Mouse (Mus musculus): ENCODE results near the gene Tcf7l2. TPM values are rescaled to one million over a fixed set of nuclear protein-coding genes. Genes with fewer than 3 reads are reported as not detected.

The Tcf7l2 gene
- total RNA-seq, 1 experiment, result 3.0 TPM

DNA sequence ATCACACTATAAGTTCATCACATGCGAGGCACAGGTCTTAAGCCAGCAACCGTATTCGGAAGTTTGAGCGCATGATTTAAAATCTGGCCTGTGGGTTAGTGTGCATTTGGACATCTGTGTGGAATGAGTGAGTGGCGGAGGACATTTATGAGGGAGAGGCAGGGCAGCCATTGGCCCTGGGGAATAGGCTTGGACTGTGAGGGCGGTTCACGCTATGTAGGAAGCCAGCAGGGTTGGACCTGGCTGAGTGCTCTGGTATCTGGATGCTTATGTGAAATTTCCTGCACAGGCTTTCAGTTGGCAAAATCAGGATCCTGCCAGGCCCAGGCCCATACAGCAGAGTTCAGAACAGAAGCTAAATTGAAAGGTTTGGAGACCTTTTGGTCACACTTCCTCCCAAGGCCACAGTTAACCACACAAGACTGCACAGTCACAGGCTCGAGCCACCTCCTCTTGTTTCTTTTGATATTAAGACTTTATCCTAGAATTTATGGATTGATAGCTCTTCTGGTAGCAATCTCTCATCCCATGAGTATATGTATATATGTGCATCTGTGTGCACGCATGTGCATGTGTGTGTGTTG is 89.4 kb downstream of the Tcf7l2 start:
- Histone ChIP-seq H3K4me1 (ENCODE audit: control insufficient read depth in 2 of 2, insufficient read depth in 2 of 2, low read length in 2 of 2, poor library complexity in 1 of 2) (no peaks in the 10 kb centered on the region), H3K27ac (ENCODE audit: insufficient read depth, low read depth, low read length, poor library complexity, severe bottlenecking) (no peak overlapping the region), H3K9ac (ENCODE audit: insufficient read depth, low read depth, low read length, poor library complexity, severe bottlenecking) (no peak overlapping the region)

DNA sequence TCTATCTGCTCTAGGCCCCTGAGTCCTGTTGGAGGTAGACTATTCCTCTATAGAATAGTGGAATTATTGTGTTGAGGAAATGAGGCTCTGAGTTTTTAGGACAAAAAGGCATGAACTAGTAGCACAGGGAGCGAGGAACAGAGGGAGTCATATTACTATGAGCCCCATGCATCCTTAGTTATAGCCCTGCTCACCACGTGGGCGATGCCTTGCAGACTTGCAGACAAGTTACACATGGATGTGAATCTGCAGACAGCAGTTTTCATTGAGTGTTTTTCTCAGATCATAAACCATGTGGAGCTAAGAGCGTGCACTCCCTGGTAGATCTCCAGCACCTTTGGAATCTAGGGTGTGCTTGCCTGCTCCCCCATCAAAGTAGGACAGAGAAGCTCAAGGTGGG is 90.5 kb downstream of the Tcf7l2 start:
- Histone ChIP-seq H3K27ac (ENCODE audit: insufficient read depth, low read depth, low read length, poor library complexity, severe bottlenecking) (no peak overlapping the region), H3K36me3 (ENCODE audit: control insufficient read depth, insufficient read depth, low read length, poor library complexity, severe bottlenecking) (no peaks in the 10 kb centered on the region), H3K4me3 (ENCODE audit: insufficient read depth in 1 of 2, low read depth in 1 of 2, low read length in 2 of 2, poor library complexity in 1 of 2, severe bottlenecking in 1 of 2) (no peak overlapping the region), H3K9ac (ENCODE audit: insufficient read depth, low read depth, low read length, poor library complexity, severe bottlenecking) (no peak overlapping the region), H3K9me3 (ENCODE audit: control insufficient read depth, insufficient read depth, low read depth, low read length) (no peaks in the 10 kb centered on the region), H3K4me1 (ENCODE audit: control insufficient read depth in 2 of 2, insufficient read depth in 2 of 2, low read length in 2 of 2, poor library complexity in 1 of 2) (no peaks in the 10 kb centered on the region)
- no peak for DNase-seq (ENCODE audit: low read depth, low spot score)
- in situ Hi-C loops (cut with MboI; ENCODE audit: low sequenced_read_pairs in 2 of 2, unreplicated experiment in 2 of 2), result no loop called here
- TF ChIP-seq ZC3H11A (IDR thresholded peaks at IDR 0.05; ENCODE audit: borderline replicate concordance, low read depth, low read length) (no peak), HCFC1 (IDR thresholded peaks at IDR 0.05; ENCODE audit: borderline replicate concordance, insufficient read depth, low read length) (no peak), MAFK (IDR thresholded peaks at IDR 0.05; ENCODE audit: insufficient read depth, low read depth, low read length) (no peak), ZNF384 (IDR thresholded peaks at IDR 0.05; ENCODE audit: low read depth, low read length) (no peak), CHD2 (IDR thresholded peaks at IDR 0.05; ENCODE audit: low read depth, low read length) (no peak)

More for the DNA sequence above, 89.4 kb downstream of the Tcf7l2 start:
- no peak for DNase-seq (ENCODE audit: low read depth, low spot score)
- no peaks in the 10 kb centered on the region for H3K36me3 ChIP-seq (ENCODE audit: control insufficient read depth, insufficient read depth, low read length, poor library complexity, severe bottlenecking)
- in situ Hi-C loops (cut with MboI; ENCODE audit: low sequenced_read_pairs in 2 of 2, unreplicated experiment in 2 of 2), result no loop called here
- TF ChIP-seq ZC3H11A (IDR thresholded peaks at IDR 0.05; ENCODE audit: borderline replicate concordance, low read depth, low read length) (no peak), HCFC1 (IDR thresholded peaks at IDR 0.05; ENCODE audit: borderline replicate concordance, insufficient read depth, low read length) (no peak), CHD2 (IDR thresholded peaks at IDR 0.05; ENCODE audit: low read depth, low read length) (no peak), MAFK (IDR thresholded peaks at IDR 0.05; ENCODE audit: insufficient read depth, low read depth, low read length) (no peak), ZNF384 (IDR thresholded peaks at IDR 0.05; ENCODE audit: low read depth, low read length) (no peak)
- no peak overlapping the region for H3K4me3 ChIP-seq (ENCODE audit: insufficient read depth in 1 of 2, low read depth in 1 of 2, low read length in 2 of 2, poor library complexity in 1 of 2, severe bottlenecking in 1 of 2)
- H3K9me3 ChIP-seq (ENCODE audit: control insufficient read depth, insufficient read depth, low read depth, low read length), result no peaks in the 10 kb centered on the region

DNA sequence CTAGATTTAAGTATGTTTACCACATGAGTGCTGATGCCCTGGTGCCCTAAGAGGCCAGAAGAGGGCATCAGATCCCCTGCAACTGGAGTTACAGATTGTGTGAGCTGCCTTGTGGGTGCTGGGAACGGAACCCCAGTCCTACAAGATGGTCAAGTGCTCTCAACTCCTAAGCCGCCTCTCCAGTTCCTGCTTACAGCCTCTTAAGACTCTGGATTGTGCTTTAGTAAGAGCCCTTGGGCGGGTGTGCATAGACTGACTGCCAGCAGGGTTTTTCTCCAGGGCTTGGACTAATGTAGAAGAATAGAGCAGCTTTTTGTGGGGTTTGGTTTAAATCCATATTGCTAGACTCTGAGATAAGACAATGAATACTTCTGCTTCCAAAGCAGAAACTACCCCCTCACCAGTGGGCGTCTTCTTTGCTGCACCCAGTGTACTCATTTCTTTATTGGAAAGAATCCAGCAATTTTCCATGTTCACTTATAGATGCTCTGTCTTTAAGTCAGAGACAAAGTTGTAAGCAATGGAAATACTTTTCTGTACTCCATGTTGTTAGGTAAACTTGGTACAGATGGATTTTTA is 92.3 kb downstream of the Tcf7l2 start:
- TF ChIP-seq HCFC1 (IDR thresholded peaks at IDR 0.05; ENCODE audit: borderline replicate concordance, insufficient read depth, low read length), result no peak
- no peak for TF ChIP-seq ZC3H11A (IDR thresholded peaks at IDR 0.05; ENCODE audit: borderline replicate concordance, low read depth, low read length)
- no peak for TF ChIP-seq MAFK (IDR thresholded peaks at IDR 0.05; ENCODE audit: insufficient read depth, low read depth, low read length)
- TF ChIP-seq CHD2 (IDR thresholded peaks at IDR 0.05; ENCODE audit: low read depth, low read length), result no peak
- Histone ChIP-seq H3K4me3 (ENCODE audit: insufficient read depth in 1 of 2, low read depth in 1 of 2, low read length in 2 of 2, poor library complexity in 1 of 2, severe bottlenecking in 1 of 2) (no peak overlapping the region), H3K27ac (ENCODE audit: insufficient read depth, low read depth, low read length, poor library complexity, severe bottlenecking) (no peak overlapping the region), H3K4me1 (ENCODE audit: control insufficient read depth in 2 of 2, insufficient read depth in 2 of 2, low read length in 2 of 2, poor library complexity in 1 of 2) (peaks cover 0 to 5% of the 10 kb centered on the region in 2 experiments; a peak in 1 of 4 replicates), H3K36me3 (ENCODE audit: control insufficient read depth, insufficient read depth, low read length, poor library complexity, severe bottlenecking) (no peaks in the 10 kb centered on the region), H3K9ac (ENCODE audit: insufficient read depth, low read depth, low read length, poor library complexity, severe bottlenecking) (no peak overlapping the region), H3K9me3 (ENCODE audit: control insufficient read depth, insufficient read depth, low read depth, low read length) (no peaks in the 10 kb centered on the region)
- in situ Hi-C loops (cut with MboI; ENCODE audit: low sequenced_read_pairs in 2 of 2, unreplicated experiment in 2 of 2), result no loop called here
- no peak for DNase-seq (ENCODE audit: low read depth, low spot score)

DNA sequence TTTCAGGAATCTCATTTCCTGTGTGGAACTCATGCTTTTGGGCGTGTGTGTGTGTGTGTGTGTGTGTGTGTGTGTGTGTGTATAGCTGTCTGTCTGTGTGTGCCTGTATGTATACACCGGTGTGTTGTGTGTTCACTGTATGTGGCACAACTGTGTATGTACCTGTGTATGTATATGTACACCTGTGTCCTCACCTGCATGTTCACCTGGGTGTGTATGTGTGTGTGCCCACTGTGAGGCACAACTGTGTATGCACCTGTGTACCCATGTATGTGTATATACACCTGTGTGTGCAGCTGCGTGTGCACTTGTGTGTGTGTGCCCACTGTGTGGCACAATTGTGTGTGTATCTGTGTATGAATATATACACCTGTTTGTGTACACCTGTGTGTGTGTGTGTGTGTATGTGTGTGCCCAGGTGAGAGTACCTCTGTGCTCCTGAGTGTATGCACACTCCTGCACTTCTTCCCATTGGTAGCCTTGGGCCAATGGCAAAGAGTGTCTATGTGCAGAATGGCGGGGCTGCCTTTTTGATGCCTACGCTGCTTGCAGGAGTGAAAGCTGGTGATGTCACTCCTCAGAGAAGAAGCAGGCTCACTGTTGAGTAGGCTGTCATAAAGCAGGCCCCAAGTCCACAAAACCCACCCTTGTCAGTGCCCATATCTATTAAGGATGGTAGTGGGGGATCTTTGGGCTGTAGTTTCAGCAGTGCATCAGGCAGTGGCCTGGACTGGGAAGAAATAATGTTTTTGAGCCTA is 95.5 kb downstream of the Tcf7l2 start:
- Histone ChIP-seq H3K9me3 (ENCODE audit: control insufficient read depth, insufficient read depth, low read depth, low read length) (no peaks in the 10 kb centered on the region), H3K4me1 (ENCODE audit: control insufficient read depth in 2 of 2, insufficient read depth in 2 of 2, low read length in 2 of 2, poor library complexity in 1 of 2) (peaks cover 0 to 9% of the 10 kb centered on the region in 2 experiments; a peak in 1 of 4 replicates), H3K4me3 (ENCODE audit: insufficient read depth in 1 of 2, low read depth in 1 of 2, low read length in 2 of 2, poor library complexity in 1 of 2, severe bottlenecking in 1 of 2) (no peak overlapping the region), H3K36me3 (ENCODE audit: control insufficient read depth, insufficient read depth, low read length, poor library complexity, severe bottlenecking) (no peaks in the 10 kb centered on the region), H3K27ac (ENCODE audit: insufficient read depth, low read depth, low read length, poor library complexity, severe bottlenecking) (no peak overlapping the region), H3K9ac (ENCODE audit: insufficient read depth, low read depth, low read length, poor library complexity, severe bottlenecking) (no peak overlapping the region)
- no peak for DNase-seq (ENCODE audit: low read depth, low spot score)
- in situ Hi-C loops (cut with MboI; ENCODE audit: low sequenced_read_pairs in 2 of 2, unreplicated experiment in 2 of 2), result no loop called here
- TF ChIP-seq MAFK (IDR thresholded peaks at IDR 0.05; ENCODE audit: insufficient read depth, low read depth, low read length), result no peak

Measured in ES-E14 (cell line).